Mouse (Mus musculus): ENCODE measurements around the gene Hmgb1. TPM values are rescaled to one million over a fixed set of nuclear protein-coding genes. Genes with fewer than 3 reads are reported as not detected.

The Hmgb1 gene
- polyA plus RNA-seq (2012; rRNA removed) = 33.6 and 48.1 TPM in 2 replicates

GRCm38 (mm10) chr5:149184104-149184843, at the start of gene Hmgb1, which contains the start of gene Uspl1:
Hmgb1 (minus strand) TSS chr5:149184489.
Uspl1 (plus strand) TSS chr5:149184350.
- DNase-seq = peak; percentile 99
- Histone ChIP-seq H3K36me3 (ENCODE audit: control insufficient read depth, insufficient read depth, low read length) (no peaks in the 10 kb centered on the region; the same call in 1 of the 2 replicates), H3K4me1 (ENCODE audit: control insufficient read depth, insufficient read depth, low read length) (no peaks in the 10 kb centered on the region), H3K27me3 (replicated peaks; ENCODE audit: control insufficient read depth, insufficient read depth, low read length) (no peaks in the 10 kb centered on the region), H3K27ac (ENCODE audit: insufficient read depth, low read depth, low read length) (peak within 1 kb of the TSS; percentile 100), H3K4me3 (ENCODE audit: insufficient read depth, low read depth, low read length) (peak within 1 kb of the TSS; percentile 96)
- TF ChIP-seq POLR2A (IDR thresholded peaks at IDR 0.05; ENCODE audit: low read depth, low read length) (peak; percentile 98), CTCF (conservative IDR thresholded peaks at IDR 0.05; ENCODE audit: insufficient read depth, insufficient read length, low read depth, low read length) (no peak)
- under 1% methylated on average over 57 of the region's 59 CpGs for WGBS

- peak overlapping the region; percentile 86 for H3K27ac ChIP-seq (ENCODE audit: insufficient read depth, low read depth, low read length)
- no peaks in the 10 kb centered on the region for H3K36me3 ChIP-seq (ENCODE audit: control insufficient read depth, insufficient read depth, low read length)
- WGBS = 87% methylated on average over 18 of the region's 18 CpGs
- TF ChIP-seq CTCF (conservative IDR thresholded peaks at IDR 0.05; ENCODE audit: insufficient read depth, insufficient read length, low read depth, low read length) (no peak), POLR2A (IDR thresholded peaks at IDR 0.05; ENCODE audit: low read depth, low read length) (no peak)
- no peaks in the 10 kb centered on the region for H3K27me3 ChIP-seq (replicated peaks; ENCODE audit: control insufficient read depth, insufficient read depth, low read length)
- no peak for DNase-seq
- peak overlapping the region; percentile 59 for H3K4me3 ChIP-seq (ENCODE audit: insufficient read depth, low read depth, low read length)
- H3K4me1 ChIP-seq (ENCODE audit: control insufficient read depth, insufficient read depth, low read length) = no peaks in the 10 kb centered on the region
These were observed 45.5 kb upstream of the Hmgb1 start for GRCm38 (mm10) chr5:149229619-149230339.

GRCm38 (mm10) chr5:149228700-149229618, 44.7 kb upstream of the Hmgb1 start:
- TF ChIP-seq POLR2A (IDR thresholded peaks at IDR 0.05; ENCODE audit: low read depth, low read length) (peak; percentile 12), CTCF (conservative IDR thresholded peaks at IDR 0.05; ENCODE audit: insufficient read depth, insufficient read length, low read depth, low read length) (no peak)
- Histone ChIP-seq H3K4me3 (ENCODE audit: insufficient read depth, low read depth, low read length) (peak overlapping the region; percentile 59), H3K27me3 (replicated peaks; ENCODE audit: control insufficient read depth, insufficient read depth, low read length) (no peaks in the 10 kb centered on the region), H3K36me3 (ENCODE audit: control insufficient read depth, insufficient read depth, low read length) (no peaks in the 10 kb centered on the region), H3K27ac (ENCODE audit: insufficient read depth, low read depth, low read length) (peak overlapping the region; percentile 86), H3K4me1 (ENCODE audit: control insufficient read depth, insufficient read depth, low read length) (no peaks in the 10 kb centered on the region)
- DNase-seq = peak; percentile 99
- 2% methylated on average over 55 of the region's 55 CpGs for WGBS

GRCm38 (mm10) chr5:149224666-149225065, 40.4 kb upstream of the Hmgb1 start:
- TF ChIP-seq POLR2A (IDR thresholded peaks at IDR 0.05; ENCODE audit: low read depth, low read length) = no peak
- no peak for TF ChIP-seq CTCF (conservative IDR thresholded peaks at IDR 0.05; ENCODE audit: insufficient read depth, insufficient read length, low read depth, low read length)
- H3K4me3 ChIP-seq (ENCODE audit: insufficient read depth, low read depth, low read length) = no peak overlapping the region
- no peak for DNase-seq
- WGBS = 31% methylated on average over 7 of the region's 7 CpGs
- no peaks in the 10 kb centered on the region for H3K27me3 ChIP-seq (replicated peaks; ENCODE audit: control insufficient read depth, insufficient read depth, low read length)
- no peaks in the 10 kb centered on the region for H3K36me3 ChIP-seq (ENCODE audit: control insufficient read depth, insufficient read depth, low read length)
- H3K4me1 ChIP-seq (ENCODE audit: control insufficient read depth, insufficient read depth, low read length) = no peaks in the 10 kb centered on the region
- H3K27ac ChIP-seq (ENCODE audit: insufficient read depth, low read depth, low read length) = no peak overlapping the region

DNA sequence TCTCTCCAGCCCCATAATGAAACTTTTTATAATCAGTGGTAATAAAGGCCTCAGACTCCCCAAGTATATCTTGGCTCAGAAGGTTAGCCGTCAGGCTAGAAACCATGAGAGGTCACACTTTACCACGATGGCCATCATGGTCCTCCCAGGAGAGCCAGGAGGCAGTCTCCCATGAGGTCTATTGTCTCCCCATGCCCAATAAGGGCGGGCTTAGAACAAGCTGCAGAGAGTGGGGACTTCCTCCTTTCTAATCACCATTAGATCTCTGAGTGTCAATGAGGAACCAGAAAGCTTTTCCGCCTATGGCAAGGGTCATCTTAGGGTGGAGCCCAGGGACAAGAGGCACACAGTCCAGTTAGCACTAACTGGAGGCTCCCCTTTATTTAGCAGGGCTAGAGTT, 37.1 kb upstream of the Hmgb1 start:
- Histone ChIP-seq H3K4me1 (ENCODE audit: control insufficient read depth, insufficient read depth, low read length) (no peaks in the 10 kb centered on the region), H3K27me3 (replicated peaks; ENCODE audit: control insufficient read depth, insufficient read depth, low read length) (no peaks in the 10 kb centered on the region), H3K27ac (ENCODE audit: insufficient read depth, low read depth, low read length) (no peak overlapping the region), H3K4me3 (ENCODE audit: insufficient read depth, low read depth, low read length) (no peak overlapping the region), H3K36me3 (ENCODE audit: control insufficient read depth, insufficient read depth, low read length) (no peaks in the 10 kb centered on the region)
- no peak for DNase-seq
- no peak for TF ChIP-seq CTCF (conservative IDR thresholded peaks at IDR 0.05; ENCODE audit: insufficient read depth, insufficient read length, low read depth, low read length)
- TF ChIP-seq POLR2A (IDR thresholded peaks at IDR 0.05; ENCODE audit: low read depth, low read length) = no peak
- WGBS = 82% methylated on average over 4 of the region's 4 CpGs

- H3K36me3 ChIP-seq (ENCODE audit: control insufficient read depth, insufficient read depth, low read length) = no peaks in the 10 kb centered on the region
- H3K4me1 ChIP-seq (ENCODE audit: control insufficient read depth, insufficient read depth, low read length) = no peaks in the 10 kb centered on the region
- H3K27ac ChIP-seq (ENCODE audit: insufficient read depth, low read depth, low read length) = no peak overlapping the region
- H3K27me3 ChIP-seq (replicated peaks; ENCODE audit: control insufficient read depth, insufficient read depth, low read length) = no peaks in the 10 kb centered on the region
- no peak for DNase-seq
- TF ChIP-seq CTCF (conservative IDR thresholded peaks at IDR 0.05; ENCODE audit: insufficient read depth, insufficient read length, low read depth, low read length) (no peak), POLR2A (IDR thresholded peaks at IDR 0.05; ENCODE audit: low read depth, low read length) (no peak)
- no peak overlapping the region for H3K4me3 ChIP-seq (ENCODE audit: insufficient read depth, low read depth, low read length)
- WGBS = 84% methylated on average over 3 of the region's 3 CpGs
These were observed 35.2 kb upstream of the Hmgb1 start for GRCm38 (mm10) chr5:149219493-149219892.

Measured in kidney, adult 2 months (tissue).